Mouse (Mus musculus): Measurements from ENCODE around the gene Foxred2.

GRCm38 (mm10) chr15:77934326-77934725 lies 22.2 kb downstream of the Foxred2 start:
- TF ChIP-seq POLR2A (IDR thresholded peaks at IDR 0.05; ENCODE audit: low read depth, low read length) (no peak), CTCF (IDR thresholded peaks at IDR 0.05; ENCODE audit: extremely low read depth, insufficient read length, insufficient replicate concordance, low read depth, low read length) (no peak)

All from small intestine, adult 2 months (tissue).